In the genomic region with DNA sequence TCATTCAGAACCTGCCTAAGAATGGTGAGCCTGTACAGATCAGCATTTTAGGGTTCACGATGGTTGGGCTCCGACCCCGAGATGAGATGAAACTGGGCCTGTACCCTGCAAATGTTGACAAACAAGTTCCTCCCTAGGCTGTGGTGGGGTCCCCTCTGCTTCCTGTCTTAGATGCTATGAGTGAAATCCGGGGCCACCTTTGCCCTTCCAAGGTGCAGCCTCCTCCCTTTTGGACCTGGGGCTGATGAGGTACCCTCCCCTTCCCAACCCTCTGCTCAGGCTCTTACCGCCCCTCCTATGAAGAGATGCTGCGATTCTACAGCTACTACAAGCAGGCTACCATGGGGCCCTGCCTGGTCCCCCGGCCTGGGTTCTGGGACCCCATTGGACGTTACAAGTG, we compare ENCODE assay signal across 8 mouse cellular contexts. TPM values are rescaled to one million over a fixed set of nuclear protein-coding genes. Genes with fewer than 3 reads are reported as not detected.
A peak's percentile ranks its signal among the peaks of the same experiment; 100 is the strongest.
DNase-seq lines count a peak whose midpoint lies in the region; ATAC-seq and TF ChIP-seq lines count a peak whose summit lies in the region.

No protein-coding gene starts in this region.

- peaks cover 5% of the 10 kb centered on the region; the same call in 1 of the 2 replicates for H3K27me3 ChIP-seq in thymus, adult 2 months (ENCODE audit: control insufficient read depth, insufficient read depth, low read length)

- WGBS in thymus, adult 2 months, result 52% methylated on average over 8 of the region's 8 CpGs
- 64% methylated on average over 8 of the region's 8 CpGs for WGBS in olfactory bulb, adult 2 months

- no peaks in the 10 kb centered on the region for H3K36me3 ChIP-seq in thymus, adult 2 months (ENCODE audit: control insufficient read depth, insufficient read depth, low read length)

- TF ChIP-seq CTCF in thymus, adult 2 months (IDR thresholded peaks at IDR 0.05; ENCODE audit: borderline replicate concordance, control insufficient read depth, extremely low read depth, insufficient read depth, low read length, poor library complexity), result no peak
- no peak for TF ChIP-seq CTCF in olfactory bulb, adult 2 months (IDR thresholded peaks at IDR 0.05; ENCODE audit: insufficient read depth, low read depth, low read length)

- H3K4me1 ChIP-seq in thymus, adult 2 months (replicated peaks; ENCODE audit: control insufficient read depth, insufficient read depth, low read length), result peaks cover 25% of the 10 kb centered on the region
- peaks cover 26% of the 10 kb centered on the region for H3K4me1 ChIP-seq in olfactory bulb, adult 2 months (ENCODE audit: control insufficient read depth, insufficient read depth, low read length)

- no peak for TF ChIP-seq POLR2A in thymus, adult 2 months (IDR thresholded peaks at IDR 0.05; ENCODE audit: control insufficient read depth, extremely low read depth, insufficient read depth, low read length, poor library complexity)
- TF ChIP-seq POLR2A in olfactory bulb, adult 2 months (IDR thresholded peaks at IDR 0.05; ENCODE audit: insufficient read depth, low read depth, low read length), result no peak

- no peak for ATAC-seq in activated CD4-positive, CD25-positive, alpha-beta regulatory T cell, adult 4 months

- peak overlapping the region; percentile 11; the same call in 1 of the 2 replicates for H3K27ac ChIP-seq in thymus, adult 2 months (ENCODE audit: control insufficient read depth, insufficient read depth, low read length)
- no peak overlapping the region for H3K27ac ChIP-seq in olfactory bulb, adult 2 months (ENCODE audit: insufficient read depth, low read depth, low read length)

- H3K4me3 ChIP-seq in thymus, adult 2 months (ENCODE audit: control insufficient read depth, insufficient read depth, low read length), result peak overlapping the region; percentile 57
- peak overlapping the region; percentile 63 for H3K4me3 ChIP-seq in olfactory bulb, adult 2 months (ENCODE audit: insufficient read depth, low read depth, low read length)

- peak; percentile 33 to 63 for DNase-seq in adrenal gland, adult (ENCODE audit: inconsistent age in 2 of 2, low spot score in 1 of 2)
- no peak for DNase-seq in adrenal gland, postnatal 25 days
- DNase-seq in thymus, adult 2 months, result peak; percentile 35
- no peak for DNase-seq in thymus, postnatal 0 days (ENCODE audit: low spot score)
- DNase-seq in kidney, postnatal 14 days, result peak; percentile 40
- no peak for DNase-seq in layer of hippocampus, adult 9-11 months

RNA-seq across cellular contexts. Expression of gene Acbd4, which starts 2.1 kb away (rescaled TPM):
- total RNA-seq in adrenal gland, postnatal 25 days (2021), result 92.1 and 129 TPM in 2 replicates
- 28.8 and 29.5 TPM in 2 replicates for polyA plus RNA-seq in thymus, adult 2 months (2012; rRNA removed)
- 22.0 and 23.5 TPM in 2 replicates for polyA plus RNA-seq in thymus, postnatal 0 days (2015; fragmentation: Nextera tagmentation; extraction: Ambion mirVana)
- polyA plus RNA-seq in olfactory bulb, adult 2 months (2012; ENCODE audit: insufficient read depth, insufficient read length, low replicate concordance, missing spikeins), result not detected in 2 replicates
- polyA plus RNA-seq in activated CD4-positive, CD25-positive, alpha-beta regulatory T cell, adult 4 months (2017; shearing (Covaris generic)), result 10 to 100 TPM; 18.4 to 24.0 TPM

RNA-seq across cellular contexts. Expression of gene Plcd3, which starts 2.2 kb away (rescaled TPM):
- 9.1 and 13.7 TPM in 2 replicates for total RNA-seq in adrenal gland, postnatal 25 days (2021)
- 3.9 and 5.4 TPM in 2 replicates for polyA plus RNA-seq in thymus, adult 2 months (2012; rRNA removed)
- polyA plus RNA-seq in thymus, postnatal 0 days (2015; fragmentation: Nextera tagmentation; extraction: Ambion mirVana), result 1.2 and 1.3 TPM in 2 replicates
- not detected in 2 replicates for polyA plus RNA-seq in olfactory bulb, adult 2 months (2012; ENCODE audit: insufficient read depth, insufficient read length, low replicate concordance, missing spikeins)
- under 1 TPM in 1 of 2 experiments, not detected in 1; 0.20 TPM for polyA plus RNA-seq in activated CD4-positive, CD25-positive, alpha-beta regulatory T cell, adult 4 months (2017; shearing (Covaris generic))

RNA-seq across cellular contexts. Expression of gene Hexim1, which starts 12.4 kb away (rescaled TPM):
- total RNA-seq in adrenal gland, postnatal 25 days (2021), result 72.0 and 75.6 TPM in 2 replicates
- polyA plus RNA-seq in thymus, adult 2 months (2012; rRNA removed), result 18.2 and 18.4 TPM in 2 replicates
- polyA plus RNA-seq in thymus, postnatal 0 days (2015; fragmentation: Nextera tagmentation; extraction: Ambion mirVana), result 4.9 and 5.9 TPM in 2 replicates
- polyA plus RNA-seq in olfactory bulb, adult 2 months (2012; ENCODE audit: insufficient read depth, insufficient read length, low replicate concordance, missing spikeins), result not detected in 2 replicates
- polyA plus RNA-seq in activated CD4-positive, CD25-positive, alpha-beta regulatory T cell, adult 4 months (2017; shearing (Covaris generic)), result 1 to 10 TPM; 3.4 TPM

RNA-seq across cellular contexts. Expression of gene Hexim2, which starts 28.6 kb away (rescaled TPM):
- total RNA-seq in adrenal gland, postnatal 25 days (2021), result 3.9 and 6.2 TPM in 2 replicates
- polyA plus RNA-seq in thymus, adult 2 months (2012; rRNA removed), result 4.9 and 6.9 TPM in 2 replicates
- polyA plus RNA-seq in thymus, postnatal 0 days (2015; fragmentation: Nextera tagmentation; extraction: Ambion mirVana), result 6.9 and 8.9 TPM in 2 replicates
- not detected in 2 replicates for polyA plus RNA-seq in olfactory bulb, adult 2 months (2012; ENCODE audit: insufficient read depth, insufficient read length, low replicate concordance, missing spikeins)
- polyA plus RNA-seq in activated CD4-positive, CD25-positive, alpha-beta regulatory T cell, adult 4 months (2017; shearing (Covaris generic)), result 1 to 10 TPM; 2.2 to 3.6 TPM

Comparison
In these comparisons a context has a peak if more than half of its experiments do, and no peak if none do; other contexts are left out.
1. DNase-seq: peak in adrenal gland, adult (2 of 2), thymus, adult 2 months (single experiment) and kidney, postnatal 14 days (single experiment); none in adrenal gland, postnatal 25 days (single experiment), thymus, postnatal 0 days (single experiment) and layer of hippocampus, adult 9-11 months (single experiment).